Mouse (Mus musculus): ENCODE results near the gene C2cd3. TPM values are rescaled to one million over a fixed set of nuclear protein-coding genes. Genes with fewer than 3 reads are reported as not detected.

The C2cd3 gene
- total and polyA plus RNA-seq, 2 experiments from 2014 or later = 5.5 to 29.8 TPM

DNA sequence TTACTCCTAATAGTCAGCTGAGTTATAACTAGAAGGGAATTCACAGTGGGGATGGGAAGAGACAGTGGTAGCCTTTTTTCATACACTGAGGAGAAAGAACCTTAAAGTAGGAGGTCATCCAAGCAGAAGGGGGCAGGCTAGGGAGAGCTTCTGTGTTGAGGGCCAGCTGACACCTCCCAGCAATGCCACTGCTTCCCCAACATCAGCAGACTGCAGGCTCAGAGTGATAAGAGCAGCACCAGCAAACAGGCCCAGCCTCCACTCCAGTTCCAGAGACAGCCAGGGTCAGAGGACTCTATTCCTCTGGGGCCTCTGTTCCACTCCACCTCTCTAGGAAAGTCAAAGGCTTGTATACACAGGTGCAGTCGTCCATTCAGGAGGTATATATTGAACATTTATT, 86.1 kb downstream of the C2cd3 start:
- H3K36me3 ChIP-seq (replicated peaks; ENCODE audit: control insufficient read depth, insufficient read depth, low read length) = peaks cover 53% of the 10 kb centered on the region
- WGBS = 45% methylated on average over 1 of the region's 1 CpGs
- no peak for TF ChIP-seq CTCF (IDR thresholded peaks at IDR 0.05; ENCODE audit: low read depth)
- no peak for TF ChIP-seq EP300 (IDR thresholded peaks at IDR 0.05; ENCODE audit: low read depth)
- peaks cover 15% of the 10 kb centered on the region for H3K4me1 ChIP-seq (ENCODE audit: control insufficient read depth, insufficient read depth)
- peak; percentile 69 for ATAC-seq (ENCODE audit: insufficient read depth, low read depth)
- no peaks in the 10 kb centered on the region for H3K9me3 ChIP-seq (replicated peaks; ENCODE audit: control insufficient read depth, low read length)
- H3K4me3 ChIP-seq (ENCODE audit: low read depth, low read length) = no peak overlapping the region
- no peak overlapping the region for H3K27ac ChIP-seq (ENCODE audit: low read depth)
- H3K27me3 ChIP-seq (ENCODE audit: control insufficient read depth, insufficient read depth, low read length) = no peaks in the 10 kb centered on the region
- H3K4me2 ChIP-seq (ENCODE audit: low read depth, low read length) = no peak overlapping the region
- no peak overlapping the region for H3K9ac ChIP-seq (replicated peaks; ENCODE audit: low read depth, low read length)
- DNase-seq (ENCODE audit: low spot score) = no peak

DNA sequence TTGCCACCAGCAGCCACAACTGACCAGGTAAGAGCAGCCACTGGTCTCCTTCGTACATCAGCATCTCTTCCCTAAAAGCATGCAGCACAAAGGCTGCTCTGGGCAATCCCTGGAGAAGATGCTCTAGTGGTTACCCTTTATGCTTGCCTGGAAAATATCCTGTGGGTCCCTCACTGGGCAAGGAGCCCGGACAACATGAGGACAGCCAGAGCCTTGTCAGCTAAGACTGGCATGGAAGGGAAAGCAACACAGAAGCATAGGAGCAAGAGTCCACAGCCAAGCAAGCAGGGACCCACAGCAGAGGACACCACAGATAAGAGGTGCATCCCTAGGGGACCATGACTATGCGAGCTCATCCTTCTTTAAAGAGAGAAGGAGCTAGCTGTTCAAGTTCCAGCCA, 87.8 kb downstream of the C2cd3 start:
- DNase-seq (ENCODE audit: low spot score) = no peak

DNA sequence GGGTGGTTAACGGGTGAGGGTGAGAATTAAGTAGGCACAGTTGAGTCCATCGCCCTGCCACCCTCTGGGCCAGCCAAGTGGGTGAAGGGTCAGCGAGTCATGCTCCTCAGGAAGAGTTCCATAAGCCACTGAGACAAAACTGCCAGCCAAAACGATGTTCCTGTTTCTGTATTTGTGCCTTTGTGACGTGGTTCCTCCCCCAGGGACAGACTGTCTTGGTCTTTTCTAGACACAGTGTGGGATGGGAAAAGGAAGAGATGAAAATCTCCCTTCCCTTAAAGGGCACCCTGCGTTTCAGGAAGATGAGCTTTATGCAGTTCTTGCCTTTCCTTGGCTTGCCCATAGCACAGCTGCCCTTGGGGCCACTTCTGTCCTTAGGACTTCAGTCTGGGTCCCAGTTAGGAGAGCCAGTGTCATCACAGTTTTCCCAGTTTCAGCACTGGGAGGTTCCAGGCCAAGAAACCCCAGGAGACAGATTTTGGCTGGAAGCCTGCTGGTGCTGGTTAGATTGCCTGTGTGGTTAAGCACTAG, 89.7 kb downstream of the C2cd3 start:
- Histone ChIP-seq H3K9me3 (replicated peaks; ENCODE audit: control insufficient read depth, low read length) (no peaks in the 10 kb centered on the region), H3K27me3 (ENCODE audit: control insufficient read depth, insufficient read depth, low read length) (no peaks in the 10 kb centered on the region), H3K36me3 (replicated peaks; ENCODE audit: control insufficient read depth, insufficient read depth, low read length) (peaks cover 24% of the 10 kb centered on the region), H3K9ac (replicated peaks; ENCODE audit: low read depth, low read length) (no peak overlapping the region), H3K27ac (ENCODE audit: low read depth) (peak overlapping the region; percentile 45; the same call in 1 of the 2 replicates), H3K4me2 (ENCODE audit: low read depth, low read length) (no peak overlapping the region), H3K4me3 (ENCODE audit: low read depth, low read length) (no peak overlapping the region), H3K4me1 (ENCODE audit: control insufficient read depth, insufficient read depth) (peaks cover 37% of the 10 kb centered on the region)
- TF ChIP-seq CTCF (IDR thresholded peaks at IDR 0.05; ENCODE audit: low read depth) (no peak), EP300 (IDR thresholded peaks at IDR 0.05; ENCODE audit: low read depth) (peak; percentile 89)
- no peak; the same call in 1 of the 2 replicates for ATAC-seq (ENCODE audit: insufficient read depth, low read depth)
- no peak for DNase-seq (ENCODE audit: low spot score)
- 33% methylated on average over 6 of the region's 6 CpGs for WGBS

More for the DNA sequence above, 87.8 kb downstream of the C2cd3 start:
- no peak for TF ChIP-seq EP300 (IDR thresholded peaks at IDR 0.05; ENCODE audit: low read depth)
- TF ChIP-seq CTCF (IDR thresholded peaks at IDR 0.05; ENCODE audit: low read depth) = no peak
- Histone ChIP-seq H3K36me3 (replicated peaks; ENCODE audit: control insufficient read depth, insufficient read depth, low read length) (peaks cover 40% of the 10 kb centered on the region), H3K27me3 (ENCODE audit: control insufficient read depth, insufficient read depth, low read length) (no peaks in the 10 kb centered on the region), H3K27ac (ENCODE audit: low read depth) (no peak overlapping the region), H3K9me3 (replicated peaks; ENCODE audit: control insufficient read depth, low read length) (no peaks in the 10 kb centered on the region), H3K4me1 (ENCODE audit: control insufficient read depth, insufficient read depth) (peaks cover 23% of the 10 kb centered on the region), H3K4me2 (ENCODE audit: low read depth, low read length) (no peak overlapping the region), H3K9ac (replicated peaks; ENCODE audit: low read depth, low read length) (no peak overlapping the region), H3K4me3 (ENCODE audit: low read depth, low read length) (no peak overlapping the region)
- ATAC-seq (ENCODE audit: insufficient read depth, low read depth) = no peak
- WGBS = 82% methylated on average over 3 of the region's 3 CpGs

GRCm38 (mm10) chr7:100463194-100463593, 91.2 kb downstream of the C2cd3 start:
- ATAC-seq (ENCODE audit: insufficient read depth, low read depth) (no peak), DNase-seq (ENCODE audit: low spot score) (no peak)
- H3K4me1 ChIP-seq (ENCODE audit: control insufficient read depth, insufficient read depth) = peaks cover 41% of the 10 kb centered on the region
- H3K9ac ChIP-seq (replicated peaks; ENCODE audit: low read depth, low read length) = no peak overlapping the region
- TF ChIP-seq EP300 (IDR thresholded peaks at IDR 0.05; ENCODE audit: low read depth) (no peak), CTCF (IDR thresholded peaks at IDR 0.05; ENCODE audit: low read depth) (no peak)
- 76% methylated on average over 9 of the region's 9 CpGs for WGBS
- H3K4me2 ChIP-seq (ENCODE audit: low read depth, low read length) = no peak overlapping the region
- no peak overlapping the region for H3K4me3 ChIP-seq (ENCODE audit: low read depth, low read length)
- H3K27me3 ChIP-seq (ENCODE audit: control insufficient read depth, insufficient read depth, low read length) = no peaks in the 10 kb centered on the region
- no peaks in the 10 kb centered on the region for H3K9me3 ChIP-seq (replicated peaks; ENCODE audit: control insufficient read depth, low read length)
- no peak overlapping the region for H3K27ac ChIP-seq (ENCODE audit: low read depth)
- H3K36me3 ChIP-seq (replicated peaks; ENCODE audit: control insufficient read depth, insufficient read depth, low read length) = peaks cover 17% of the 10 kb centered on the region; the same call in 1 of the 2 replicates

DNA sequence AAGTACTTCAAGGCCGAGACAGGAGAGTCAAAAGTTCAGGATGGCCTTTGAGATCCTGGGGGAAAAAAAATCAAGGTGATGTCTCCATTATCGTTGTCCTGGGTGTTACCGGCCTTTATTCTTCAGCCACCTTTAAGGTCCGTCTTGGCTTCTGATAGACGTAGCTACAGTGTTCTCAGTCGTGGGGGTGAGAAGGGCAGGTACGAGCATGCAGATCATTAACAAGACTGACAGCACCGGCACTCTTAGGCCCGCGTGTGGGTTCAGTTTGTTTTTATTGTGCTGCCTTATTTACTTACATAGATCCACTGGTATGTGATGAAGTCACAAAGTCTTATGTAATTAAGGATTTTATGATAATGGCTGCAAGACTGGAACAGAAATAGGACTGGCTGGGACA, 91.7 kb downstream of the C2cd3 start:
- no peaks in the 10 kb centered on the region for H3K27me3 ChIP-seq (ENCODE audit: control insufficient read depth, insufficient read depth, low read length)
- H3K4me2 ChIP-seq (ENCODE audit: low read depth, low read length) = no peak overlapping the region
- no peaks in the 10 kb centered on the region for H3K9me3 ChIP-seq (replicated peaks; ENCODE audit: control insufficient read depth, low read length)
- peaks cover 41% of the 10 kb centered on the region for H3K4me1 ChIP-seq (ENCODE audit: control insufficient read depth, insufficient read depth)
- no peak for TF ChIP-seq CTCF (IDR thresholded peaks at IDR 0.05; ENCODE audit: low read depth)
- TF ChIP-seq EP300 (IDR thresholded peaks at IDR 0.05; ENCODE audit: low read depth) = no peak
- H3K27ac ChIP-seq (ENCODE audit: low read depth) = no peak overlapping the region
- H3K9ac ChIP-seq (replicated peaks; ENCODE audit: low read depth, low read length) = no peak overlapping the region
- 93% methylated on average over 10 of the region's 10 CpGs for WGBS
- no peak for ATAC-seq (ENCODE audit: insufficient read depth, low read depth)
- peaks cover 17% of the 10 kb centered on the region; the same call in 1 of the 2 replicates for H3K36me3 ChIP-seq (replicated peaks; ENCODE audit: control insufficient read depth, insufficient read depth, low read length)
- no peak overlapping the region for H3K4me3 ChIP-seq (ENCODE audit: low read depth, low read length)
- DNase-seq (ENCODE audit: low spot score) = no peak

DNA sequence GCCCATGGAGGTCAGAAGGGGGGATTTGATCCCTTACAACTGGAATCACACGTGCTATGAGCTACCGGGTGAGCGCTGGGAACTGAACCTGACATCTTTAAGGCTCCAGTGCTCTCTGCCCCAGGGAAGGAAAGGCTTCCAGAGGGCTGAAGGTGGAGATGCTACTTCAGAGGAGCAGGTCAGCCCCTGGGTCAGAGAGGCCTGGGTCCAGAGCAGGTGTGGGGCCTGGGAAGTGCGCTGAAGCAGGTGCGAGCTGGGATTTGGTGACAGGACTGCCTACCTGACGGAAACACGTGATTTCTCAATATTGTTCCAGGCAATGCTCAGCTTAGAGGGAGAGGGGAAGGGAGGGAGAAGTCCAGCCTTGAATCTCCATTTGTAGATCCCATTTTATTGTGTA, 92.2 kb downstream of the C2cd3 start:
- Histone ChIP-seq H3K4me3 (ENCODE audit: low read depth, low read length) (no peak overlapping the region), H3K4me1 (ENCODE audit: control insufficient read depth, insufficient read depth) (peaks cover 41% of the 10 kb centered on the region), H3K36me3 (replicated peaks; ENCODE audit: control insufficient read depth, insufficient read depth, low read length) (peaks cover 16% of the 10 kb centered on the region; the same call in 1 of the 2 replicates), H3K4me2 (ENCODE audit: low read depth, low read length) (no peak overlapping the region), H3K9me3 (replicated peaks; ENCODE audit: control insufficient read depth, low read length) (no peaks in the 10 kb centered on the region), H3K9ac (replicated peaks; ENCODE audit: low read depth, low read length) (no peak overlapping the region), H3K27me3 (ENCODE audit: control insufficient read depth, insufficient read depth, low read length) (no peaks in the 10 kb centered on the region), H3K27ac (ENCODE audit: low read depth) (no peak overlapping the region)
- DNase-seq (ENCODE audit: low spot score) = no peak
- TF ChIP-seq CTCF (IDR thresholded peaks at IDR 0.05; ENCODE audit: low read depth) (no peak), EP300 (IDR thresholded peaks at IDR 0.05; ENCODE audit: low read depth) (no peak)
- WGBS = 97% methylated on average over 7 of the region's 7 CpGs
- no peak for ATAC-seq (ENCODE audit: insufficient read depth, low read depth)

Data from heart, postnatal 0 days (tissue).